Mouse (Mus musculus): ENCODE measurements around the gene Tmc5. TPM values are rescaled to one million over a fixed set of nuclear protein-coding genes. Genes with fewer than 3 reads are reported as not detected.
A peak's percentile ranks its signal among the peaks of the same experiment; 100 is the strongest.

The Tmc5 gene
- polyA plus RNA-seq, 1 experiment from 2014 or later, result 0.91 TPM

DNA sequence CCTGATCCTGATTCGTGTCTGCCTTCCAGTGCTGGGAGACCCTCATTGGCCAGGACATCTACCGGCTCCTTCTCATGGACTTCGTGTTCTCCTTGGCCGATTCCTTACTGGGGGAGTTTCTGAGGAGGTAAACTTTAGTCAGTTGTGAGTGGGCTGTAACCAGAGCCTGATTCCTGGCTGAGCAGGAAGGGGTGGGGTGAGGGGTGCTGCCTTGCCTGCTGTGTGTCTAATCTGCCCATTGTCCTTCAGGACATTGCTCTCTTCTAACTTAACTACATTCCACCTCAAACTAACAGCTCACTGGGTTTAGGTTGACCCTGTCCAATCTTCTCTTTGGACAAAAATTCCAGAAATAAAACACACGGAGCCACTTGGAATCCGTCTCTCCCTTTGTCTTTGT, 59.6 kb downstream of the Tmc5 start:
- no peak overlapping the region for H3K9ac ChIP-seq (ENCODE audit: low read depth, low read length)
- H3K4me2 ChIP-seq (ENCODE audit: low read length), result no peak overlapping the region
- ATAC-seq (replicated peaks; ENCODE audit: low FRiP score, low read depth), result peak; percentile 59
- no peaks in the 10 kb centered on the region for H3K27me3 ChIP-seq (ENCODE audit: insufficient read depth, low read length)
- no peak overlapping the region for H3K27ac ChIP-seq
- H3K36me3 ChIP-seq (ENCODE audit: insufficient read depth, low read length), result no peaks in the 10 kb centered on the region
- TF ChIP-seq CTCF (IDR thresholded peaks at IDR 0.05; ENCODE audit: low read depth), result no peak
- 32% methylated on average over 6 of the region's 6 CpGs for WGBS
- peak; percentile 28 for DNase-seq (ENCODE audit: low spot score)
- no peak overlapping the region for H3K4me3 ChIP-seq (replicated peaks; ENCODE audit: low read depth, low read length)
- H3K4me1 ChIP-seq (replicated peaks; ENCODE audit: insufficient read depth, low read length), result no peaks in the 10 kb centered on the region
- H3K9me3 ChIP-seq (replicated peaks; ENCODE audit: low read length), result no peaks in the 10 kb centered on the region

DNA sequence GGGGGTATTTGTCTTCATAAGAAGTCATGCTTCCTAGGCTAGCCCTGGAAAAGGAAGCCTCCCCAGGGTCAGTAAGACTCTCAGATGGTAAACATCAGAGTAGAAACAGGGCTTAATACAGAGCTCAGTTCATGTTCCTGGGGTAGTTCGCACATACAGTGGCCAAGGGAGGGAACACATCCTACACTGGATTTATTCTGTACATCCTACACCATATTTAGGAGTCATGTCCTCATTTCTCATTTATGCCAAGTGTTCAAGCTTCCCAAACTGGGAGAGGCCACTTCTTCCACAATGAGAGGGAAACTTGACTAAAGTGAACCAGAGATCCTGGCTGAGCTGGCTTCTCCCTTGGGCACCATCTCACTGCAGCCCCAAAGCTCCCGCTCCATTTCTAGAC, 70.7 kb downstream of the Tmc5 start:
- Histone ChIP-seq H3K9me3 (replicated peaks; ENCODE audit: low read length) (no peaks in the 10 kb centered on the region), H3K27me3 (ENCODE audit: insufficient read depth, low read length) (no peaks in the 10 kb centered on the region), H3K4me3 (replicated peaks; ENCODE audit: low read depth, low read length) (no peak overlapping the region), H3K4me1 (replicated peaks; ENCODE audit: insufficient read depth, low read length) (no peaks in the 10 kb centered on the region), H3K4me2 (ENCODE audit: low read length) (no peak overlapping the region), H3K27ac (no peak overlapping the region), H3K9ac (ENCODE audit: low read depth, low read length) (no peak overlapping the region), H3K36me3 (ENCODE audit: insufficient read depth, low read length) (no peaks in the 10 kb centered on the region)
- ATAC-seq (replicated peaks; ENCODE audit: low FRiP score, low read depth) (no peak), DNase-seq (ENCODE audit: low spot score) (no peak)
- TF ChIP-seq CTCF (IDR thresholded peaks at IDR 0.05; ENCODE audit: low read depth), result no peak
- 100% methylated on average over 2 of the region's 2 CpGs for WGBS

DNA sequence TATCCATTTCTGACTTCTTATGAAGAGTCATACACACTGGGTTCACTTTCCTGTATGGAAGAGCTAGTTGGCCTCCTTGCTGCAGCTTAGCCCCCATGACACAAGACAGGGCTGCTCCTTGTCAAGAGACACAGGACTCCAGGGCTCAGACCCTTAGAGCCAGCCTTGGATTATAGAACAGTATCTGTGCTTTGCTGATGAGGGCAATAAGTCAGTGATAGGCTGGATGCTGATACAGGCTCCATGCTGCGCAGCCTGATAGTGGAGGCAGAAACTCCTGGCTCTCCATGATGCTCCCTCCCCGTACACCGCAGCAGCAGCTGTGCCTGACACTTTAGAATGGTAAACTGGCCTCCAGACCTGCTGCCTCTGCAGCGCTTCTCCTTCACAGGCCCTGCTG, 73.0 kb downstream of the Tmc5 start:
- Histone ChIP-seq H3K27ac (no peak overlapping the region), H3K9ac (ENCODE audit: low read depth, low read length) (no peak overlapping the region), H3K27me3 (ENCODE audit: insufficient read depth, low read length) (no peaks in the 10 kb centered on the region), H3K4me1 (replicated peaks; ENCODE audit: insufficient read depth, low read length) (no peaks in the 10 kb centered on the region), H3K4me3 (replicated peaks; ENCODE audit: low read depth, low read length) (no peak overlapping the region), H3K36me3 (ENCODE audit: insufficient read depth, low read length) (no peaks in the 10 kb centered on the region), H3K9me3 (replicated peaks; ENCODE audit: low read length) (no peaks in the 10 kb centered on the region), H3K4me2 (ENCODE audit: low read length) (no peak overlapping the region)
- DNase-seq (ENCODE audit: low spot score) (no peak), ATAC-seq (replicated peaks; ENCODE audit: low FRiP score, low read depth) (no peak)
- TF ChIP-seq CTCF (IDR thresholded peaks at IDR 0.05; ENCODE audit: low read depth), result no peak
- 63% methylated on average over 4 of the region's 4 CpGs for WGBS

DNA sequence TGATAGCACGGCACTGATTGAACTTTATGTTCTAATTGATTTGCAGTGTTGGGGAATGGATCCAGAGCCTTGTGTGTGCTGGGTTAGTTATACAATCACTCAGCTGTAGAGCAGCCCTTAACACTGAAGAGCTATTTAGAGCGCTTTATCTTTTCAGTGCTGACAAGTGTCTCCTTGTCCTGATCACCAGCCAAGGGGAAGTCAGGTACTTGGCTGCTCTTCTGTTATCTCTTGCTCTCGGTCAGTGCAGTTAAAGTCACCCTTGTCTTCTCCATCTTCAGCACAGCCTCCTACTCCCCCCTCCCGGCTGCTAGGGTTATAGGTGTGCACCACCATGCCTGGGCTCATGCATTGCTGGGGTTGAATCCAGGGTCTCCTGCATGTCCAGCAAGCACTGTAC, 79.7 kb downstream of the Tmc5 start:
- H3K36me3 ChIP-seq (ENCODE audit: insufficient read depth, low read length), result no peaks in the 10 kb centered on the region
- no peaks in the 10 kb centered on the region for H3K9me3 ChIP-seq (replicated peaks; ENCODE audit: low read length)
- no peaks in the 10 kb centered on the region for H3K27me3 ChIP-seq (ENCODE audit: insufficient read depth, low read length)
- H3K4me1 ChIP-seq (replicated peaks; ENCODE audit: insufficient read depth, low read length), result no peaks in the 10 kb centered on the region
- DNase-seq (ENCODE audit: low spot score), result no peak
- H3K9ac ChIP-seq (ENCODE audit: low read depth, low read length), result no peak overlapping the region
- no peak for ATAC-seq (replicated peaks; ENCODE audit: low FRiP score, low read depth)
- no peak for TF ChIP-seq CTCF (IDR thresholded peaks at IDR 0.05; ENCODE audit: low read depth)
- WGBS, result 91% methylated on average over 4 of the region's 4 CpGs
- H3K4me3 ChIP-seq (replicated peaks; ENCODE audit: low read depth, low read length), result no peak overlapping the region
- H3K4me2 ChIP-seq (ENCODE audit: low read length), result no peak overlapping the region
- H3K27ac ChIP-seq, result no peak overlapping the region

DNA sequence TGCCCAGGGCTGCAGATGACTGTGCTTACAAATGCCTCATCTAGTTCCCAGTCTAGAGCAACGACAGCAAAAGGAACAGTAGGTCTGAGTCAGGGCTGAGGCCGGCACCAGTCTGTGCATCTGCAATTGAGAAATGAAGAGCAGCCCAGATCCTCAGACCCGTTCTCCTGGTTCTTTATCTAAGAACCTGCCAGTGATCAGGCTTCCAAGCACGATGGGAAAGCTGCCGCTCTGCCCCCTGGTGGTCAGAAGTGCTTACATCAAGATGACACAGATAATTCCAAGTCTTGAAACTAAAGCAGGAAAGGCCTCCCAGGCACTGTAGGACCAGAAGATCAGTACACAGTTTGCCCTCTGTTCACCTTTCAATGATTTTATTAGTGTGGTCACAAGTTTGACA, 91.1 kb downstream of the Tmc5 start:
- Histone ChIP-seq H3K36me3 (ENCODE audit: insufficient read depth, low read length) (peaks cover 37% of the 10 kb centered on the region), H3K9ac (ENCODE audit: low read depth, low read length) (no peak overlapping the region), H3K4me2 (ENCODE audit: low read length) (no peak overlapping the region), H3K27ac (no peak overlapping the region), H3K4me3 (replicated peaks; ENCODE audit: low read depth, low read length) (no peak overlapping the region), H3K4me1 (replicated peaks; ENCODE audit: insufficient read depth, low read length) (no peaks in the 10 kb centered on the region), H3K9me3 (replicated peaks; ENCODE audit: low read length) (no peaks in the 10 kb centered on the region), H3K27me3 (ENCODE audit: insufficient read depth, low read length) (no peaks in the 10 kb centered on the region)
- WGBS, result 26% methylated on average over 5 of the region's 5 CpGs
- no peak for ATAC-seq (replicated peaks; ENCODE audit: low FRiP score, low read depth)
- DNase-seq (ENCODE audit: low spot score), result peak; percentile 78
- TF ChIP-seq CTCF (IDR thresholded peaks at IDR 0.05; ENCODE audit: low read depth), result peak; percentile 93

DNA sequence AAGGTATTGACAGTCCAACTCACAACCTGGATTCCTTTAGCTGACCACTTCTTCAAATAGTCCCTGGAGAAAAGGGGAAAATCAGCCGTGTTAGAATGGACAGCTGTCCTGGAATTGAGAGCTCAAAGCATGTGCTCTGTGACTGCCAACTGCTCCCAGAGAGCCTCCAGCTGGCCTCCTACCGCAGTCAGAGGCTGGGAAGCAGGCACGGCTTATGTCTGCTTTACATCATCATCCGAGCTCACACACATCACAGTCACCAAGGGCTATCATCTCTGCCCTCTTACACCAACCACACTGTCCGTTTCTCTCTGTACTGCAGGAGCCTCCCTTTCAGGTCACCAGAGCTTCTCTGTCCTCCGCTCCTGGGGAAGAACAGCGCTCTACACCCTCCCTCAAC, 92.0 kb downstream of the Tmc5 start:
- TF ChIP-seq CTCF (IDR thresholded peaks at IDR 0.05; ENCODE audit: low read depth), result no peak
- H3K9me3 ChIP-seq (replicated peaks; ENCODE audit: low read length), result no peaks in the 10 kb centered on the region
- peaks cover 39% of the 10 kb centered on the region for H3K36me3 ChIP-seq (ENCODE audit: insufficient read depth, low read length)
- no peaks in the 10 kb centered on the region for H3K27me3 ChIP-seq (ENCODE audit: insufficient read depth, low read length)
- no peak overlapping the region for H3K4me3 ChIP-seq (replicated peaks; ENCODE audit: low read depth, low read length)
- H3K4me1 ChIP-seq (replicated peaks; ENCODE audit: insufficient read depth, low read length), result no peaks in the 10 kb centered on the region
- H3K4me2 ChIP-seq (ENCODE audit: low read length), result no peak overlapping the region
- 84% methylated on average over 7 of the region's 7 CpGs for WGBS
- ATAC-seq (replicated peaks; ENCODE audit: low FRiP score, low read depth), result no peak
- no peak for DNase-seq (ENCODE audit: low spot score)
- no peak overlapping the region for H3K9ac ChIP-seq (ENCODE audit: low read depth, low read length)
- no peak overlapping the region for H3K27ac ChIP-seq

DNA sequence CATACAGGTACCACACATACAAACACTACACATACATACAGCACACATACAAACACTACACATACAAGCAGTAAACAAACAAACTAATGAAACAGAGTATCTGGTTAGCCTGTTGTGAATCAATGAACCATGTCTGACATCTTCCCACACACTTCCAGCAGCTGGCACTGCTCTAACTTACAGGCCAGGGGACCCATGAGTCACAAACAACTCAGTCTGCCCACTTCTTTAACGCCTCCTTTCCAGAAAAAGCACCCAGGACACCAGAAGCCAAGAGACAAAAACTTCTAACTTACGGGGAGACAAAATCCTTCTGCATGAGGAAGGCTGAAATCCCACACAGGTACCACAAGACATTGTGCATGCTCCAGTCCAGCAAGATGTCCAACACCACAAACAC, 94.2 kb downstream of the Tmc5 start:
- Histone ChIP-seq H3K27ac (no peak overlapping the region), H3K36me3 (ENCODE audit: insufficient read depth, low read length) (peaks cover 45% of the 10 kb centered on the region), H3K9me3 (replicated peaks; ENCODE audit: low read length) (no peaks in the 10 kb centered on the region), H3K4me2 (ENCODE audit: low read length) (no peak overlapping the region), H3K9ac (ENCODE audit: low read depth, low read length) (no peak overlapping the region), H3K4me3 (replicated peaks; ENCODE audit: low read depth, low read length) (no peak overlapping the region), H3K27me3 (ENCODE audit: insufficient read depth, low read length) (no peaks in the 10 kb centered on the region), H3K4me1 (replicated peaks; ENCODE audit: insufficient read depth, low read length) (no peaks in the 10 kb centered on the region)
- DNase-seq (ENCODE audit: low spot score), result no peak
- no peak for ATAC-seq (replicated peaks; ENCODE audit: low FRiP score, low read depth)
- no peak for TF ChIP-seq CTCF (IDR thresholded peaks at IDR 0.05; ENCODE audit: low read depth)
- WGBS, result 79% methylated on average over 2 of the region's 2 CpGs
